Mouse (Mus musculus) midbrain, postnatal 0 days (tissue): ENCODE measurements around the gene Npy5r. TPM values are rescaled to one million over a fixed set of nuclear protein-coding genes. Genes with fewer than 3 reads are reported as not detected.
A peak's percentile ranks its signal among the peaks of the same experiment; 100 is the strongest.

Experiments
- ATAC-seq: fragments of 200-750 bp; cut with Nextera tagmentation; 2 replicates; pipeline ENCODE4 v1.8.0; 2017; ENCODE audit warnings: moderate number of reproducible peaks, mild to moderate bottlenecking, moderate TSS enrichment, moderate library complexity; ENCODE audit not compliant: low FRiP score
- DNase-seq: peaks from one replicate; pipeline ENCODE4 v3.0.0-alpha.2; 2015; ENCODE audit warnings: low spot score
- H3K27ac ChIP-seq: fragments of 300-500 bp; sonication (generic); 2 replicates; pipeline ENCODE4 v1.5.1; 2014; ENCODE audit warnings: low read depth, mild to moderate bottlenecking, low read length, mixed read lengths
- H3K27me3 ChIP-seq: fragments of 300-500 bp; sonication (generic); 2 replicates; pipeline ENCODE4 v1.6.1; 2014; ENCODE audit warnings: low read length, control low read depth, mixed read lengths; ENCODE audit not compliant: insufficient read depth
- H3K36me3 ChIP-seq: fragments of 300-500 bp; sonication (generic); 2 replicates; pipeline ENCODE4 v1.6.1; 2014; ENCODE audit warnings: low read length, control low read depth, mixed read lengths; ENCODE audit not compliant: insufficient read depth
- H3K4me1 ChIP-seq: fragments of 300-500 bp; sonication (generic); 2 replicates; pipeline ENCODE4 v1.6.1; 2014; ENCODE audit warnings: mild to moderate bottlenecking, control low read depth, antibody characterized with exemption, low read length, mixed read lengths; ENCODE audit not compliant: insufficient read depth
- H3K4me2 ChIP-seq: fragments of 300-500 bp; sonication (generic); 2 replicates; pipeline ENCODE4 v1.6.1; 2014; ENCODE audit warnings: low read depth, mild to moderate bottlenecking, low read length, mixed read lengths; ENCODE audit not compliant: poor library complexity, severe bottlenecking
- H3K4me3 ChIP-seq: fragments of 300-500 bp; sonication (generic); 2 replicates; pipeline ENCODE4 v1.5.1; 2014; ENCODE audit warnings: low read depth, mild to moderate bottlenecking, low read length, moderate library complexity
- H3K9ac ChIP-seq: fragments of 300-500 bp; sonication (generic); replicated peaks from 2 replicates; pipeline ENCODE4 v1.6.1; 2014; ENCODE audit warnings: mild to moderate bottlenecking, low read length, moderate library complexity, mixed read lengths; ENCODE audit not compliant: poor library complexity, severe bottlenecking
- H3K9me3 ChIP-seq: fragments of 300-500 bp; sonication (generic); 2 replicates; pipeline ENCODE4 v1.6.1; 2016; ENCODE audit warnings: low read length, control low read depth
- CTCF ChIP-seq: IDR thresholded peaks from 2 replicates; pipeline ENCODE4 v1.5.1; 2016; ENCODE audit warnings: antibody characterized with exemption, mild to moderate bottlenecking
- WGBS: fragments of 180-500 bp; shearing (Covaris S2); extraction: QIAGEN DNeasy Blood & Tissue Kit; methylation state at CpG from one replicate; pipeline ENCODE4 v1.1.7; 2014; 5-methylcytosine and 5-hydroxymethylcytosine counted together
- polyA plus RNA-seq: library from polyadenylated mRNA; unstranded; fragments of >200 nt; fragmentation: Nextera tagmentation; extraction: Ambion mirVana; gene quantifications from 2 replicates; pipeline ENCODE4 v1.2.1, GENCODE M21; 2015
- total RNA-seq: library from RNA; depleted of rRNA; stranded (reverse); fragments of >200 nt; gene quantifications from 2 replicates; pipeline ENCODE4 v1.2.3, GENCODE M21; 2014; rRNA removed

Npy5r gene
- total RNA-seq (3.0 TPM in 2 replicates), polyA plus RNA-seq (1.4 and 1.5 TPM in 2 replicates)

DNA sequence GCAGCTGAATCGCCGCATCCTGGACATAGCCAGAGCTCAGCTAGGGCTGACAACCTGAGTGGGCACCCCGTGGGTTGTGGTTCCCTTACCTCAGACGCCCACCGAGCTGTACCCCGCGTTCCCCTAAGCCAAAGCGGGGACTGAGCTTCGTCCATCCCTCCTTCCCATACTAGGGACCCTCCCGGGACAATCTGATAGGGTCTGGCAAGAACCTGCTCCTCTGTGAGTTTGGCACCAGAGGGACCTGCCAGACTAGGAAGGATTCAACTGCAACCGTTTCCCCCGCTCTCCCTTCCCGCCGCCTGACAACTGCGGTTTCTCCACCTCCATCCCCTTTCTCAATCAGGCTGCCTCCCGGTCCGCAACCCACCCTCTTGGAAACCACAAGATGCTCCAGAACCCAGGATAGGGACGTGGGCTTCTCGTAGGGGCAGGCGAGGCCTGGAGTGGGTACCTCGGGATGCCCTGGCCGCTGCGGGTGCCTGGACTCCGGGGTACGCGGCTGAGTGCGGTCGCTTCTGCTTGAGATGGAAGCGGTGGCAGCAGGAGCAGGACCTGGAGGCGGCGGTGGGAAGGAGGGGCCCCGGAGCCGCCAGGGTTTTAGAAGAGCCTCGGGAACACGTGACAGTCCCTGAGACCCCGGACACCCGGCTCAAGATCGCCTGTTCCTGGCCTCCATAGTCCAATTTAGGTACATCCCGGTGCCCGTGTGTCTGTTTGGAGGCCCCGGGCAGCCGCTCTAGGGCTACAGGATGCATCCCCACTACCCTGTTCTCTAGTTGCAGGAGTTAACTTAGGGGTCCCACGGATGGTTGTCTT is at the start of gene Npy5r:
Npy5r (minus strand) TSS at position 618 of the 819 bp plus-strand sequence.
- H3K9ac ChIP-seq: peak within 1 kb of the TSS; percentile 71
- TF ChIP-seq CTCF: no peak
- no peaks in the 10 kb centered on the region for H3K9me3 ChIP-seq
- ATAC-seq: peak; percentile 76
- no peak within 1 kb of the TSS for H3K27ac ChIP-seq
- WGBS: 1% methylated on average over 41 of the region's 43 CpGs
- H3K27me3 ChIP-seq: no peaks in the 10 kb centered on the region
- 0 out of 2 replicates have a peak, but pooled peaks cover 4% of the 10 kb centered on the region for H3K4me1 ChIP-seq
- peak within 1 kb of the TSS; percentile 56 for H3K4me3 ChIP-seq
- no peaks in the 10 kb centered on the region for H3K36me3 ChIP-seq
- peak within 1 kb of the TSS; percentile 84 for H3K4me2 ChIP-seq
- peak; percentile 28 for DNase-seq

DNA sequence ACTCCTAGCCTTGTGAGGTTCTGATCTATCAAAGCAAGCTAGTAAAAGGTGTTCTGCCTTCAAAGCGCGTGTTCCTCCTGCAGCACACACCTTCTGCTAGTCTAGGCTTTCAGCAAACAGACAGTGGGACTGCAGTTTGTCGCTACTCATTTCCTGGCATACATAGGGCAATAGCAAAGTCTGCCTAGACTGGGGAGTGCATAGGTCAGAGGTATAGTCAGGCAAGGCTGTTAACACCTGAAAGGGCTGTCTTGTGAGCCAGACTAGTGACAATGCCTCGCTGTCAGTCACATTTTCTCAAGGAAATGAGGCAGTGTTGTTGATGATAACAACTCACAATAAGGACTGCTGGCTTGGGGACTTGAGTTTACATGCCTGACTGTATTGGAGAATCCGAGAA is 44.0 kb upstream of the Npy5r start:
- H3K27me3 ChIP-seq: no peaks in the 10 kb centered on the region
- no peak overlapping the region for H3K4me2 ChIP-seq
- H3K4me3 ChIP-seq: no peak overlapping the region
- ATAC-seq: no peak
- no peaks in the 10 kb centered on the region for H3K4me1 ChIP-seq
- H3K9ac ChIP-seq: no peak overlapping the region
- no peak for DNase-seq
- H3K9me3 ChIP-seq: no peaks in the 10 kb centered on the region
- H3K36me3 ChIP-seq: no peaks in the 10 kb centered on the region
- no peak overlapping the region for H3K27ac ChIP-seq
- TF ChIP-seq CTCF: no peak
- 58% methylated on average over 5 of the region's 5 CpGs for WGBS

DNA sequence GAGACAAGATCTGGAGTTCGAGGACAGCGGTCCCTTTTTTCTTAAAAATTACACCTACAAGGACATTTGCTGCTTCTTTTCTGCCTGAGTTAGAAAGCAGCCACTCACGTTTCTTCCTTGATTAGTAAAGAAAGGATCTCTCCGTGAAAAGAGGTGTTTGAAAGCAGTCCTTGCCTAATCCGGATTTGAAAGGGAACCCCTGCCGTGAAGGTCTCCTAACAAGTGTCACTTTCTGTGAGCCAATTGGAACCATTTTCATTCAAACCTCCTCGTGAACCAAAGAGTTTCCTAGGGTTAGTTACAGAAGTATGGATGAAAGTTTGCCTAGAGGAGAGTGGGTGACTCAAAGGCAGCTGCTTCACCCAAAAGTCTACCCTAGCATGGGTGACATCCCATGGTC is 41.5 kb upstream of the Npy5r start:
- Histone ChIP-seq H3K36me3 (no peaks in the 10 kb centered on the region), H3K4me1 (no peaks in the 10 kb centered on the region), H3K9me3 (no peaks in the 10 kb centered on the region), H3K9ac (no peak overlapping the region), H3K4me3 (no peak overlapping the region), H3K27ac (no peak overlapping the region), H3K4me2 (no peak overlapping the region), H3K27me3 (no peaks in the 10 kb centered on the region)
- TF ChIP-seq CTCF: no peak
- DNase-seq (no peak), ATAC-seq (no peak)
- 7% methylated on average over 7 of the region's 7 CpGs for WGBS

DNA sequence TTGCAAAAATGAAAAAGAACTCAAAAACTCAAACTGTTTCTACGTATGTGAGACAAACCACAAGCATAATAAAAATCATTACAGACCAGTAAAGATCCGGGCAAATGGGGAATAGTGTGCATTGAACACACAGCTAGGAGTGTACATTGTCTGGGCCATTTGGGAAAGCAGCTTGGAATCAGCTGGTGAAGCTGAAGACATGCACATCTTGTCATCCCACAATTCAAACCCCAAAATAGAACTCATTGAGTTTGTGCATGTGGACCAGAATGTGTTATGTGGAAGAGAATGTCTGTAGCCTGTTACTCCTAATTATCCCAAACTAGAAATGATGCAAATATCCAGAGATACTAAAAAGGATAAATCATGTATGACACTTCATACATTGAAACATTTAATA is 34.9 kb upstream of the Npy5r start:
- Histone ChIP-seq H3K4me2 (no peak overlapping the region), H3K4me1 (no peaks in the 10 kb centered on the region), H3K27me3 (no peaks in the 10 kb centered on the region), H3K9me3 (no peaks in the 10 kb centered on the region), H3K9ac (no peak overlapping the region), H3K4me3 (no peak overlapping the region), H3K36me3 (no peaks in the 10 kb centered on the region), H3K27ac (no peak overlapping the region)
- no peak for ATAC-seq
- no peak for TF ChIP-seq CTCF
- no peak for DNase-seq
- 90% methylated on average over 2 of the region's 2 CpGs for WGBS

DNA sequence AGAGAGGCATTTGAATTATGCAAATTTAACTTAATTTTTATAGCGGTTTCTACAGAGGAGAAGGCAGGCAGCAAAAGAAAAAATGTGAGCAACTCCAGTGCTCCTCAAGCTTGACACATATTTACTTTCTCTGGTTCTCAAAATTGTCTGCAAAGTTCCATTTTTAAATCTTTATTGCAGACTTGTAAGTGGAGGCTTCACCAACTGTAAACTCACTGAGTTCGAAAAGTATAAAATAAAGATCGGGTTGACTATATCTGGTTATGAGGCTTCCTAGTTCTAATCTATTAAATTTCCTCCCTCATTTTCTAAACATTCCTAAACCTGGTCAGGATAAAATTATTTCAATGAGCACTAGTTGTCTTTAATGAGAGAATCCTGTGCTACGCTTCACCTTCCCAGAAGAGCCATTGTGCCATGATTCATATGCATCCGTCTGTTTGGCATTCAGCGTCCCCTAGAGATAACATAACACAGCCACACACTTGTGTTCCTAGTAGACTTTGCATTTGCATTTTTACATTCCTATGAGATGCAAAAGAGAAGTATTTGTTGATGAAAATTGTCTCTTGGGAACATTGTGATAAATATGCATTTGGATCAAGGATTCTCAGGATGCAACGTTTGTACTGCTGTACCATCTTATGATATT is 26.5 kb upstream of the Npy5r start:
- WGBS: 78% methylated on average over 7 of the region's 7 CpGs
- H3K9ac ChIP-seq: no peak overlapping the region
- ATAC-seq (no peak), DNase-seq (no peak)
- no peaks in the 10 kb centered on the region for H3K4me1 ChIP-seq
- H3K36me3 ChIP-seq: no peaks in the 10 kb centered on the region
- no peak for TF ChIP-seq CTCF
- H3K4me3 ChIP-seq: no peak overlapping the region
- no peak overlapping the region for H3K27ac ChIP-seq
- no peaks in the 10 kb centered on the region for H3K9me3 ChIP-seq
- no peaks in the 10 kb centered on the region for H3K27me3 ChIP-seq
- no peak overlapping the region for H3K4me2 ChIP-seq

DNA sequence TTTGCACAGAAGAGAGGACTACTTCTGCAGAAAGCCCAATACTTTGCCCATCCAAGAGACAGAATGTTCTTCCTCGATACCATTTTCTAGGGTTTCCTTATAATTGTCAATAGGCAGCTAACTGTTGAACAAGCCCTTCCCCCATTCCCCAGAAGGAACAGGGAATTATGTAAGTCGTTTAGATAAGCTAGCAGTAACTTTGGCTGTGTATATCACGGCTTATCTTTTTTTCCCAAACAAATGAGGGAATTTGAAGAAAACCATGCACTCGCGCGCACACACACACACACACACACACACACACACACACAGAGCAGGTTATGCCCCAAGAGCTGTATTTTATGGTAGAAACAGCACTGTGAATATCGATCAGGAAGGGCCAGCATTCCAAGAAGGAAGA is 10.9 kb upstream of the Npy5r start:
- DNase-seq (no peak), ATAC-seq (no peak)
- Histone ChIP-seq H3K4me1 (no peaks in the 10 kb centered on the region), H3K4me3 (peak overlapping the region; percentile 46; the same call in 1 of the 2 replicates), H3K9me3 (no peaks in the 10 kb centered on the region), H3K36me3 (no peaks in the 10 kb centered on the region), H3K27ac (no peak overlapping the region), H3K27me3 (no peaks in the 10 kb centered on the region), H3K9ac (no peak overlapping the region), H3K4me2 (peak overlapping the region; percentile 71)
- 73% methylated on average over 7 of the region's 7 CpGs for WGBS
- no peak for TF ChIP-seq CTCF
